Mouse (Mus musculus): ENCODE results near the gene Kyat3. TPM values are rescaled to one million over a fixed set of nuclear protein-coding genes. Genes with fewer than 3 reads are reported as not detected.

Kyat3 gene
- total and polyA plus RNA-seq, 2 experiments = 58.9 to 369 TPM

DNA sequence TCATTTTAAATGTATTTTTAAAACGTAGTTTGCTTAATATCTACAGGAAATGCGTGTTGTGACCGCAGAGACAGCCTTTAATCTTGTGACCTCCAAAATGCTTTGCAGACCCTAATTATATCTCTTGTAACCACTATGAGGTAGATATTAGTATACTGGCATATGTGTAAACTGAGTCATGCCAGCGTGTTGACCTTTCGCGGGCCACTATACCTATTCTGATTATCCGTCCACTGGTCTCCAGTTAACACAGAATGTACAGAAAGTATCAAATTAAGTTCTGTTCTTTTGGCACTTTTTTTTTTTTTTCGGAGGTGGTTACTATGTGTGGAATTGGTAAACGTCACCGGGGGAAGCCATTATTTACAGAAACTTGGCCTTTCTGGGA, 64.9 kb downstream of the Kyat3 start:
- 2% methylated on average over 10 of the region's 10 CpGs for WGBS
- H3K36me3 ChIP-seq (ENCODE audit: control insufficient read depth, insufficient read depth, low read length) = peaks cover 3% of the 10 kb centered on the region; the same call in 1 of the 2 replicates
- no peak for DNase-seq (ENCODE audit: extremely low read depth, low read depth, low spot score)
- H3K9ac ChIP-seq (ENCODE audit: low read depth, low read length) = peak overlapping the region; percentile 53; the same call in 1 of the 2 replicates
- TF ChIP-seq CTCF (IDR thresholded peaks at IDR 0.05; ENCODE audit: low read depth, low read length) (no peak), POLR2A (IDR thresholded peaks at IDR 0.05; ENCODE audit: extremely low read depth, insufficient read depth, low read length) (no peak)
- H3K27me3 ChIP-seq (ENCODE audit: control insufficient read depth, insufficient read depth, low read length) = no peaks in the 10 kb centered on the region
- H3K4me3 ChIP-seq (ENCODE audit: insufficient read depth, low read depth, low read length) = peak overlapping the region; percentile 69
- H3K4me1 ChIP-seq (ENCODE audit: control insufficient read depth, insufficient read depth, low read length) = peaks cover 7% of the 10 kb centered on the region; the same call in 1 of the 2 replicates
- H3K79me2 ChIP-seq (ENCODE audit: control insufficient read depth, insufficient read depth, low read length) = peaks cover 13% of the 10 kb centered on the region; the same call in 1 of the 2 replicates
- H3K27ac ChIP-seq (replicated peaks; ENCODE audit: insufficient read depth, low read depth, low read length) = no peak overlapping the region

DNA sequence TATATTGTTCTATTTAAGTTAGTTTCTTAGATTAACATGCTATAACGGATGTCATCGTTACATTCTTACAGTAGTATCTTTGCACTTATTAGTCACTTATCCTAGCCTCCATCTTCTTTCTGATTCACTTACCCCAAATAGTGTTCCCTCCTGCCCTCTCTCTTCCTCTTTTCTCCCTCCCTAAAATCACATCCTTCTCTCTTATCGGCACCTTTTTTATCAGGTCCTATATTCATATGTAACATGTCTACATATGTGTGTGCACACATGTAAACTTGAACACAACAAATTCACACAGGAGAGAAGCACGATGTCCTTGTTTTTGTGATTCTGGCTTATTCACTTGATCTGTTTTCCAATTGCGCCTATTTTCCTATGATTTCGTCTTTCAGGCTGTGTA, 67.6 kb downstream of the Kyat3 start:
- DNase-seq (ENCODE audit: extremely low read depth, low read depth, low spot score) = no peak
- WGBS = 91% methylated on average over 6 of the region's 6 CpGs
- Histone ChIP-seq H3K4me3 (ENCODE audit: insufficient read depth, low read depth, low read length) (no peak overlapping the region), H3K79me2 (ENCODE audit: control insufficient read depth, insufficient read depth, low read length) (peaks cover 19% of the 10 kb centered on the region; the same call in 1 of the 2 replicates), H3K27me3 (ENCODE audit: control insufficient read depth, insufficient read depth, low read length) (no peaks in the 10 kb centered on the region), H3K36me3 (ENCODE audit: control insufficient read depth, insufficient read depth, low read length) (peaks cover 20% of the 10 kb centered on the region; the same call in 1 of the 2 replicates), H3K9ac (ENCODE audit: low read depth, low read length) (no peak overlapping the region), H3K27ac (replicated peaks; ENCODE audit: insufficient read depth, low read depth, low read length) (no peak overlapping the region), H3K4me1 (ENCODE audit: control insufficient read depth, insufficient read depth, low read length) (peaks cover 9% of the 10 kb centered on the region; the same call in 1 of the 2 replicates)
- TF ChIP-seq POLR2A (IDR thresholded peaks at IDR 0.05; ENCODE audit: extremely low read depth, insufficient read depth, low read length) = no peak
- TF ChIP-seq CTCF (IDR thresholded peaks at IDR 0.05; ENCODE audit: low read depth, low read length) = no peak

DNA sequence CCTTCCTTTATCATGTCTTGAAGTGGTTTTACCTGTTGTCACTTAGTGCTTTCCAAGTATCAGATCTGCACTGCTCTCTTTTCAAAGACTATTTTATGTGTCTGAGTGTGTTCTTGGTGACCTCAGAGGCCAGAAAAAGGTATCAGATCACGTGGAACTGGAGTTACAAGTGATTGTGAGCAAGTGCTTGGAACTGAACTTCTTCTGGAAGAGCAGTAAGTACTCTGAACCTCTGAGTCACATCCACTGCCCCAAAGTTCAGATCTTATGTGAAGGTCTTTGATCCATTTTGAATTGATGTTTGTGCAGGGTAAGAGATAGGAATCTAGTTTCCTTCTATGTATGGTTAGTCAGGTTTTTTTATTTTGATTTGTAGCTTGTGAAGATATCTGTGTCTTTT, 69.7 kb downstream of the Kyat3 start:
- H3K79me2 ChIP-seq (ENCODE audit: control insufficient read depth, insufficient read depth, low read length) = peaks cover 19% of the 10 kb centered on the region; the same call in 1 of the 2 replicates
- TF ChIP-seq CTCF (IDR thresholded peaks at IDR 0.05; ENCODE audit: low read depth, low read length) (no peak), POLR2A (IDR thresholded peaks at IDR 0.05; ENCODE audit: extremely low read depth, insufficient read depth, low read length) (no peak)
- no peaks in the 10 kb centered on the region for H3K27me3 ChIP-seq (ENCODE audit: control insufficient read depth, insufficient read depth, low read length)
- no peak overlapping the region for H3K27ac ChIP-seq (replicated peaks; ENCODE audit: insufficient read depth, low read depth, low read length)
- H3K4me1 ChIP-seq (ENCODE audit: control insufficient read depth, insufficient read depth, low read length) = peaks cover 10% of the 10 kb centered on the region
- no peak overlapping the region for H3K9ac ChIP-seq (ENCODE audit: low read depth, low read length)
- DNase-seq (ENCODE audit: extremely low read depth, low read depth, low spot score) = no peak
- H3K36me3 ChIP-seq (ENCODE audit: control insufficient read depth, insufficient read depth, low read length) = peaks cover 22% of the 10 kb centered on the region; the same call in 1 of the 2 replicates
- H3K4me3 ChIP-seq (ENCODE audit: insufficient read depth, low read depth, low read length) = no peak overlapping the region
- WGBS = 27% methylated on average over 1 of the region's 1 CpGs

DNA sequence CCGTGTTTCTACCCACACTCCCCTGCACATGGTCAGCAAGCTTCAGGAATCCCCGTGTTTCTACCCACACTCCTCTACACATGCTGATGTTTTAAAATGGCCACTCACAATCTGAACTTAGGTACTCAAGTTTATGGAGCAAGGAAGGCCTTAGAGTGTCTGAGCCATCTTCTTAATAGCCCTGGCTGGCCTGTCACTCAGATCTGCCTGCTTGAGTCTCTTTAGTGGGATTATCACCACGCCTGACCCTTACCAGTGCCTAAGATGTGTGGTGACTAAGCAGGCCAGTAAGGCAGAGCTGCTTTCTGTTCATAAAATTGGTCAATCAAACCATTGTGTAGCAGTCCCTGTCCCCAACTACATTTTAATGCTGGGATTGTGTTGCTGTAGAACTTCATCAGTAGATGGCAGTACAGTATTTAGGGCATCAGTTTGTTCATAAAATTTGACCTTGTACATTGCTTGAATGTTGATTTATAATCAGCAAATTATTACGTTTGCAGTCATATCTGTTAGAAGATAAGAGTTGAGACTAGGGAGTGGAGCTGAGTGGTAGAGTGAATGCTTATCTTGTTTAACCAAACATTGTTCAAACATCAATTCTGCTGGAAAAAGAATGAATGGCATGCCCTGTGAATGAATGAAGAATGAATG, 72.8 kb downstream of the Kyat3 start:
- Histone ChIP-seq H3K27me3 (ENCODE audit: control insufficient read depth, insufficient read depth, low read length) (no peaks in the 10 kb centered on the region), H3K79me2 (ENCODE audit: control insufficient read depth, insufficient read depth, low read length) (peaks cover 12% of the 10 kb centered on the region; the same call in 1 of the 2 replicates), H3K4me1 (ENCODE audit: control insufficient read depth, insufficient read depth, low read length) (peaks cover 16% of the 10 kb centered on the region), H3K36me3 (ENCODE audit: control insufficient read depth, insufficient read depth, low read length) (peaks cover 34% of the 10 kb centered on the region), H3K9ac (ENCODE audit: low read depth, low read length) (no peak overlapping the region), H3K4me3 (ENCODE audit: insufficient read depth, low read depth, low read length) (no peak overlapping the region), H3K27ac (replicated peaks; ENCODE audit: insufficient read depth, low read depth, low read length) (no peak overlapping the region)
- no peak for DNase-seq (ENCODE audit: extremely low read depth, low read depth, low spot score)
- TF ChIP-seq CTCF (IDR thresholded peaks at IDR 0.05; ENCODE audit: low read depth, low read length) (no peak), POLR2A (IDR thresholded peaks at IDR 0.05; ENCODE audit: extremely low read depth, insufficient read depth, low read length) (no peak)
- 60% methylated on average over 4 of the region's 4 CpGs for WGBS

- Histone ChIP-seq H3K27ac (replicated peaks; ENCODE audit: insufficient read depth, low read depth, low read length) (no peak overlapping the region), H3K4me1 (ENCODE audit: control insufficient read depth, insufficient read depth, low read length) (peaks cover 12% of the 10 kb centered on the region), H3K27me3 (ENCODE audit: control insufficient read depth, insufficient read depth, low read length) (no peaks in the 10 kb centered on the region), H3K79me2 (ENCODE audit: control insufficient read depth, insufficient read depth, low read length) (peaks cover 2% of the 10 kb centered on the region; the same call in 1 of the 2 replicates), H3K4me3 (ENCODE audit: insufficient read depth, low read depth, low read length) (no peak overlapping the region), H3K36me3 (ENCODE audit: control insufficient read depth, insufficient read depth, low read length) (peaks cover 55% of the 10 kb centered on the region), H3K9ac (ENCODE audit: low read depth, low read length) (no peak overlapping the region)
- 23% methylated on average over 3 of the region's 3 CpGs for WGBS
- peak; percentile 83 for DNase-seq (ENCODE audit: extremely low read depth, low read depth, low spot score)
- TF ChIP-seq CTCF (IDR thresholded peaks at IDR 0.05; ENCODE audit: low read depth, low read length) (no peak), POLR2A (IDR thresholded peaks at IDR 0.05; ENCODE audit: extremely low read depth, insufficient read depth, low read length) (no peak)
Measured at GRCm38 (mm10) chr3:142777227-142777626, 76.4 kb downstream of the Kyat3 start.
